Mouse (Mus musculus) spleen, postnatal 36 days (tissue): ENCODE measurements around the gene Exoc5.

Experiments used
- DNase-seq, 2 experiments: peaks; one replicate each; pipeline ENCODE4 v3.0.0; 2022; ENCODE audit warnings: low spot score in 2 of 2, mixed read lengths in 1 of 2

Exoc5 gene

GRCm38 (mm10) chr14:49007979-49008378 lies 58.5 kb downstream of the Exoc5 start:
- DNase-seq: no peak

- no peak for DNase-seq
These were observed 64.8 kb downstream of the Exoc5 start for GRCm38 (mm10) chr14:49001655-49002054.

GRCm38 (mm10) chr14:48998795-48999194 lies 67.7 kb downstream of the Exoc5 start:
- DNase-seq: no peak

- no peak for DNase-seq
These were observed 72.6 kb downstream of the Exoc5 start for GRCm38 (mm10) chr14:48993861-48994260.

GRCm38 (mm10) chr14:48992070-48992580 lies 74.3 kb downstream of the Exoc5 start:
- no peak for DNase-seq

GRCm38 (mm10) chr14:48991144-48991522 lies 75.3 kb downstream of the Exoc5 start:
- DNase-seq: no peak

GRCm38 (mm10) chr14:48990471-48991143 lies 75.8 kb downstream of the Exoc5 start:
- no peak for DNase-seq

- DNase-seq: no peak
These were observed 76.6 kb downstream of the Exoc5 start for GRCm38 (mm10) chr14:48989831-48990230.

- no peak for DNase-seq
These were observed 80.2 kb downstream of the Exoc5 start for GRCm38 (mm10) chr14:48986231-48986630.

- no peak for DNase-seq
These were observed 80.8 kb downstream of the Exoc5 start for GRCm38 (mm10) chr14:48985673-48986072.

- no peak for DNase-seq
These were observed 87.5 kb downstream of the Exoc5 start for GRCm38 (mm10) chr14:48978971-48979388.

GRCm38 (mm10) chr14:48971546-48971945 lies 94.9 kb downstream of the Exoc5 start:
- DNase-seq: no peak

- no peak for DNase-seq
These were observed 97.8 kb downstream of the Exoc5 start for GRCm38 (mm10) chr14:48968670-48969069.
